Mouse (Mus musculus) forebrain, postnatal 0 days (tissue): ENCODE results near the gene Cep128. TPM values are rescaled to one million over a fixed set of nuclear protein-coding genes. Genes with fewer than 3 reads are reported as not detected.
A peak's percentile ranks its signal among the peaks of the same experiment; 100 is the strongest.

Source experiments
- ATAC-seq: fragments of 200-750 bp; cut with Nextera tagmentation; 2 replicates; pipeline ENCODE4 v1.8.0; 2017; ENCODE audit warnings: mild to moderate bottlenecking, moderate library complexity
- DNase-seq: peaks from one replicate; pipeline ENCODE4 v3.0.0-alpha.2; 2015
- H3K27ac ChIP-seq: fragments of 300-500 bp; sonication (generic); 2 replicates; pipeline ENCODE4 v1.5.1; 2014; ENCODE audit warnings: low read depth, mild to moderate bottlenecking, antibody characterized with exemption, low read length, moderate library complexity, mixed read lengths
- H3K27me3 ChIP-seq: fragments of 300-500 bp; sonication (generic); 2 replicates; pipeline ENCODE4 v1.6.1; 2014; ENCODE audit warnings: mild to moderate bottlenecking, low read length, mixed read lengths; ENCODE audit not compliant: insufficient read depth
- H3K36me3 ChIP-seq: fragments of 300-500 bp; sonication (generic); 2 replicates; pipeline ENCODE4 v1.6.1; 2014; ENCODE audit warnings: mild to moderate bottlenecking, moderate library complexity; ENCODE audit not compliant: insufficient read depth
- H3K4me1 ChIP-seq: fragments of 300-500 bp; sonication (generic); 2 replicates; pipeline ENCODE4 v1.6.1; 2014; ENCODE audit warnings: antibody characterized with exemption; ENCODE audit not compliant: insufficient read depth
- H3K4me2 ChIP-seq: fragments of 300-500 bp; sonication (generic); 2 replicates; pipeline ENCODE4 v1.6.1; 2014; ENCODE audit warnings: low read depth, mild to moderate bottlenecking, moderate library complexity
- H3K4me3 ChIP-seq: fragments of 300-500 bp; sonication (generic); 2 replicates; pipeline ENCODE4 v1.5.1; 2014; ENCODE audit warnings: low read depth, low read length, mixed read lengths
- H3K9ac ChIP-seq: fragments of 300-500 bp; sonication (generic); 2 replicates; pipeline ENCODE4 v1.6.1; 2014; ENCODE audit warnings: mild to moderate bottlenecking
- H3K9me3 ChIP-seq: fragments of 300-500 bp; sonication (generic); 2 replicates; pipeline ENCODE4 v1.6.1; 2016; ENCODE audit warnings: low read length
- CTCF ChIP-seq: sonication (generic); IDR thresholded peaks from 2 replicates; pipeline ENCODE4 v1.5.1; 2016; ENCODE audit warnings: antibody characterized with exemption, control low read depth, low read depth
- WGBS: fragments of 180-500 bp; shearing (Covaris S2); extraction: QIAGEN DNeasy Blood & Tissue Kit; methylation state at CpG from one replicate; pipeline ENCODE4 v1.1.7; 2014; 5-methylcytosine and 5-hydroxymethylcytosine counted together
- polyA plus RNA-seq: library from polyadenylated mRNA; unstranded; fragments of >200 nt; fragmentation: Nextera tagmentation; extraction: Ambion mirVana; gene quantifications from 2 replicates; pipeline ENCODE4 v1.2.1, GENCODE M21; 2015
- total RNA-seq: library from RNA; depleted of rRNA; stranded (reverse); fragments of >200 nt; gene quantifications from 2 replicates; pipeline ENCODE4 v1.2.3, GENCODE M21; 2014

Cep128 gene
- total and polyA plus RNA-seq, 2 experiments from 2014 or later: 3.0 to 8.4 TPM

GRCm38 (mm10) chr12:91254831-91255230 is 129.4 kb downstream of the Cep128 start:
- H3K36me3 ChIP-seq: no peaks in the 10 kb centered on the region
- no peak for TF ChIP-seq CTCF
- H3K4me3 ChIP-seq: no peak overlapping the region
- no peaks in the 10 kb centered on the region for H3K4me1 ChIP-seq
- H3K27ac ChIP-seq: no peak overlapping the region
- DNase-seq (no peak), ATAC-seq (no peak)
- no peaks in the 10 kb centered on the region for H3K9me3 ChIP-seq
- no peak overlapping the region for H3K9ac ChIP-seq
- H3K4me2 ChIP-seq: no peak overlapping the region
- WGBS: 91% methylated on average over 6 of the region's 6 CpGs
- H3K27me3 ChIP-seq: no peaks in the 10 kb centered on the region

- WGBS: 37% methylated on average over 7 of the region's 7 CpGs
- ATAC-seq (peak; percentile 43; the same call in 1 of the 2 replicates), DNase-seq (peak; percentile 6)
These were observed 163.6 kb downstream of the Cep128 start for GRCm38 (mm10) chr12:91220609-91221008.

GRCm38 (mm10) chr12:91205550-91205949 is 178.7 kb downstream of the Cep128 start:
- no peaks in the 10 kb centered on the region for H3K36me3 ChIP-seq
- 95% methylated on average over 3 of the region's 3 CpGs for WGBS

More at GRCm38 (mm10) chr12:91220609-91221008, 163.6 kb downstream of the Cep128 start:
- no peak overlapping the region for H3K4me3 ChIP-seq
- H3K36me3 ChIP-seq: no peaks in the 10 kb centered on the region
- no peak overlapping the region for H3K27ac ChIP-seq
- H3K4me1 ChIP-seq: no peaks in the 10 kb centered on the region
- H3K4me2 ChIP-seq: no peak overlapping the region
- no peaks in the 10 kb centered on the region for H3K9me3 ChIP-seq
- H3K27me3 ChIP-seq: no peaks in the 10 kb centered on the region
- TF ChIP-seq CTCF: no peak
- no peak overlapping the region for H3K9ac ChIP-seq

GRCm38 (mm10) chr12:91204330-91204729 is 179.9 kb downstream of the Cep128 start:
- DNase-seq: peak; percentile 32

More at GRCm38 (mm10) chr12:91205550-91205949, 178.7 kb downstream of the Cep128 start:
- ATAC-seq (no peak), DNase-seq (no peak)
- Histone ChIP-seq H3K9ac (no peak overlapping the region), H3K27me3 (no peaks in the 10 kb centered on the region), H3K4me1 (no peaks in the 10 kb centered on the region), H3K4me3 (no peak overlapping the region), H3K9me3 (no peaks in the 10 kb centered on the region), H3K4me2 (no peak overlapping the region), H3K27ac (no peak overlapping the region)
- no peak for TF ChIP-seq CTCF

GRCm38 (mm10) chr12:91202496-91202895 is 181.7 kb downstream of the Cep128 start:
- Histone ChIP-seq H3K4me1 (no peaks in the 10 kb centered on the region), H3K27me3 (no peaks in the 10 kb centered on the region), H3K9me3 (no peaks in the 10 kb centered on the region), H3K9ac (no peak overlapping the region), H3K36me3 (no peaks in the 10 kb centered on the region), H3K27ac (no peak overlapping the region), H3K4me3 (no peak overlapping the region), H3K4me2 (no peak overlapping the region)
- DNase-seq (no peak), ATAC-seq (no peak)
- 81% methylated on average over 1 of the region's 1 CpGs for WGBS
- TF ChIP-seq CTCF: no peak

More at GRCm38 (mm10) chr12:91204330-91204729, 179.9 kb downstream of the Cep128 start:
- H3K4me2 ChIP-seq: no peak overlapping the region
- WGBS: 26% methylated on average over 3 of the region's 3 CpGs
- TF ChIP-seq CTCF: no peak
- H3K27me3 ChIP-seq: no peaks in the 10 kb centered on the region
- peak; percentile 66 for ATAC-seq
- no peak overlapping the region for H3K9ac ChIP-seq
- no peaks in the 10 kb centered on the region for H3K9me3 ChIP-seq
- H3K27ac ChIP-seq: no peak overlapping the region
- no peaks in the 10 kb centered on the region for H3K4me1 ChIP-seq
- H3K4me3 ChIP-seq: no peak overlapping the region
- H3K36me3 ChIP-seq: no peaks in the 10 kb centered on the region

GRCm38 (mm10) chr12:91189111-91189510 is 195.1 kb downstream of the Cep128 start:
- Histone ChIP-seq H3K4me1 (no peaks in the 10 kb centered on the region), H3K36me3 (no peaks in the 10 kb centered on the region), H3K4me3 (no peak overlapping the region), H3K9me3 (no peaks in the 10 kb centered on the region), H3K27me3 (no peaks in the 10 kb centered on the region), H3K9ac (no peak overlapping the region), H3K4me2 (no peak overlapping the region), H3K27ac (no peak overlapping the region)
- 46% methylated on average over 4 of the region's 4 CpGs for WGBS
- no peak for TF ChIP-seq CTCF
- no peak for DNase-seq
- ATAC-seq: no peak

GRCm38 (mm10) chr12:91185564-91185963 is 198.6 kb downstream of the Cep128 start:
- WGBS: 75% methylated on average over 5 of the region's 5 CpGs
- DNase-seq: no peak
- Histone ChIP-seq H3K4me3 (no peak overlapping the region), H3K9ac (no peak overlapping the region), H3K4me1 (no peaks in the 10 kb centered on the region), H3K27ac (no peak overlapping the region), H3K36me3 (no peaks in the 10 kb centered on the region), H3K9me3 (no peaks in the 10 kb centered on the region), H3K4me2 (no peak overlapping the region), H3K27me3 (no peaks in the 10 kb centered on the region)
- ATAC-seq: no peak
- TF ChIP-seq CTCF: no peak
